Mouse (Mus musculus) right cerebral cortex, adult 2 months (tissue): ENCODE data around the gene Mertk.
A peak's percentile ranks its signal among the peaks of the same experiment; 100 is the strongest.

ENCODE experiments used
- DNase-seq, 2 experiments: peaks; one replicate each; pipeline ENCODE4 v3.0.0; 2021 to 2022; ENCODE audit warnings: low spot score in 2 of 2

Gene Mertk

GRCm38 (mm10) chr2:128818956-128819643 is 120.3 kb downstream of the Mertk start:
- DNase-seq = peak; percentile 10 to 18

DNA sequence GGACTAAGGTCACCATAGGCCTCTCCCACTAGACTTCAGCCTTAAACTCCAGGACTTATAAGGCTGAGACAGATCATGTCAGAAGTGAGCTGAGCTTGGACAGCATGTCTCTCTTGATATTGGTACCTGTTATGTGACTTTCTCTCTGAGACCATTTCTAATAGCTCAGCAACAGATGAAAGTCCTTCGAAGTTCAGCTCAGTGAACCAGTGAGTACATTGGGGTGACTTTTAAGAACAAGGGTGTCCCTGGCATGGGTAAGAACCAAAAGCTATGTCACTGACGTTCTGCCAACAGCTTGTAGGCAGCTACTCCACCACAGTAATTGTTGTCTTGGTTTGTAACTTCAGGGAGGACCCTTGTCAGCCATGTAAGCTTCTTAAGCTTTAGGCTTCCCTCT is 121.9 kb downstream of the Mertk start:
- DNase-seq = no peak

GRCm38 (mm10) chr2:128823893-128824292 is 125.1 kb downstream of the Mertk start:
- no peak for DNase-seq

DNA sequence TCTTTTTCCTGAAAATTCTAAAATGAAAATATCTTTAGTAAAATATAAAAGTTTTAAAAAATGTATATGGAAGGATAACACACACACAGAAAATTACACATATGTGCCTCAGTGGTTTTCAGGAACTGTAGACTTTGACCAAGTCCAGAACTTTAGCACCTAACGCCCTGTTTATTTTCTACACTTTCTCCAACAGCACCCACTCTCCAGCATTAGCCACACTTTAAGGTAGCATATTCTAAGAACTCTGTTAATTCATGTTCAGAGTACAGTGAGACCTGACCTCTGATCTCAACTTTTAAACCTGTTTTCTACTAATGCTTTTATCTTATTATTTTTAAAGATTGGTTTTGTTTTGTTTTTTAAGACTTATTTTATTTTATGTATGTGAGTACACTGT is 129.0 kb downstream of the Mertk start:
- DNase-seq = no peak

GRCm38 (mm10) chr2:128832611-128833010 is 133.9 kb downstream of the Mertk start:
- DNase-seq = no peak

DNA sequence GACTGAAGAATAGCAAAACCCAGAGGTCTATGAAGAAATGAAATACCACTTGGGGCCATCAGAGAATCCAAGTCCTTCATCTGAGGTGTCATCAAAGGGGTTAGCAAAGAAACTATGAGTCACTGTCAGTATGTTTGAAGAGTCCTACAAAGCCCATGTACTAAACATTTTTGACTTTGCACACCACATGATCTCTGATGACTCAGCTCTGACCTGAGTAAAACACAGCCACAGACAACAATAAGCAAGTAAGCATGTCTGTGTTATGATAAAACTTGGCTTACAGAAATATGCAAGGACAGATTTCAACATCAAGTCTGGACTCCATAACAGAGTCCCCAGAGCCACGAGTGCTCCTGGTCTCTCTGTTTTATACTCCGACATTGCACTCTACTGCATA is 134.3 kb downstream of the Mertk start:
- DNase-seq = no peak

GRCm38 (mm10) chr2:128833435-128833834 is 134.7 kb downstream of the Mertk start:
- no peak for DNase-seq

- no peak for DNase-seq
Observed at GRCm38 (mm10) chr2:128837531-128837930, 138.8 kb downstream of the Mertk start.

GRCm38 (mm10) chr2:128838611-128839010 is 139.9 kb downstream of the Mertk start:
- DNase-seq = no peak

DNA sequence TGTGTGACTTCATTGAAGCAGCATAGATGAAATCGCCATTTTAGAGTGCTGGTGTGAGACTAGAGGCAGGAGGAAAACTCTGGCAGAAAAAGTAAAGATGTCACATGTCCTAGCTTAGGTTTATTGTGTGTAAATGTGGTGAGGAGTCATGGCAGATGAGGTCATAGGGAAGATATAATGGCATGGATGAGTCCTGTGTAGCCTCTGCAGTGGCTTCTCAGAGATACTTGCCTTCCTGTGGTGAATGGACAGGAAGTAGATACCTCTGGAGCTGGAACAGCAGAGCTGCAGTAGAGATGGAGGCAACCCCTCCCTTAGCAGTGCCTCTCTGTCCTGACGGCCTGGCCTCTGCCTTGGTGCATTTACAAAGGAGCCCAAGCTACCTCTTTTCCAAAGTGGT is 140.7 kb downstream of the Mertk start:
- no peak for DNase-seq

- no peak for DNase-seq
Observed at GRCm38 (mm10) chr2:128842437-128842836, 143.7 kb downstream of the Mertk start.

DNA sequence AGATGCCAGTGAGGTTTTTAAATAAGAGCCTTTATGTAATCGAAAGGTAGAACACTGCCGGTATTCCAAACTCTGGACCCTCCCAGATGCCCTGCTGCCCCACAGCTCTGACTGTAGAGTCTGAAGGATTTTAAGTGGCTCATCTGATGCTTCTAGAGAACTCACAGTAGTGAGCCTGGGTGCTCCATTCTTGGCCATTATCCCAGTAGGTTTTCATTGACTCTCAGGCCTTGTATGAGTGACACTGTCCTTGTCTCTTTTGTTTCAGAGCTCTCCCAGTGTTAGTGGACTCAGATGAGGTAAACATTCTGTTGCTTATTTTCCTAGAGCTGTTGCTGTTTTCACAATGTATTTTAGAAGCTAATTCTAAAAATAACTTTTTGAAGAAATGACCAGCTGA is 151.3 kb downstream of the Mertk start:
- no peak for DNase-seq
